Mouse (Mus musculus) brown adipose tissue, adult 24 weeks (tissue): ENCODE data around the gene Rab15. TPM values are rescaled to one million over a fixed set of nuclear protein-coding genes. Genes with fewer than 3 reads are reported as not detected.

Experiments used
- H3K27ac ChIP-seq: fragments of 200-500 bp; replicated peaks from 2 replicates; pipeline ENCODE4 v1.5.1; 2012; ENCODE audit warnings: low read depth, mild to moderate bottlenecking, low read length
- H3K4me1 ChIP-seq: fragments of 200-500 bp; 2 replicates; pipeline ENCODE4 v1.6.1; 2012; ENCODE audit warnings: low read length, mixed read lengths; ENCODE audit not compliant: control insufficient read depth, insufficient read depth, insufficient read length
- H3K4me3 ChIP-seq: fragments of 200-500 bp; 2 replicates; pipeline ENCODE4 v1.5.1; 2012; ENCODE audit warnings: low read depth, mild to moderate bottlenecking, low read length, moderate library complexity; ENCODE audit not compliant: insufficient read depth
- polyA plus RNA-seq: library from polyadenylated mRNA; stranded (reverse); fragments of >200 nt; gene quantifications from 2 replicates; pipeline ENCODE4 v1.2.4, GENCODE M21; 2012; ENCODE audit not compliant: missing spikeins, insufficient read depth, insufficient read length

Gene Rab15
- polyA plus RNA-seq, 1 experiment = not detected

DNA sequence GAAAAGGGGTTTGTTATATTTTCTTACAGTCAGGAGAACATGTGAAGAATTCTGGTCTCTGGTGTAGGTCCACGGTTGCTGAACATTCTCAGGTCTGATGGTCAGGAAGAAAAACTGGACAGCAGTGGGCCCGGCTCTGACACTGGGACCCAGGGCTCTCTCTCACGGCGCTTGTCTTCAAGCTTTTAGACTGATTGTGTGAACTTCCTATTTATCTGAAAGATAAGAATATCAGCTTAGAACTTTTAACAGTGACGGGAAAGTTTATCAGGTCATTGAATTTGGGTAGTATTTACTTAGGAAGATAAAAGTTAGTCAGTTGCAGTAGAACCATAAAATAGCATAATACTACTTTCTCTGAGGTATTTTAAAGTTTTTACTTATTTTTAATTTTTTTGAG is 45.8 kb downstream of the Rab15 start:
- H3K4me3 ChIP-seq = no peak overlapping the region
- H3K27ac ChIP-seq = no peak overlapping the region

GRCm38 (mm10) chr12:76775132-76775531 is 47.6 kb downstream of the Rab15 start:
- no peak overlapping the region for H3K27ac ChIP-seq
- H3K4me3 ChIP-seq = no peak overlapping the region
- peaks cover 6% of the 10 kb centered on the region for H3K4me1 ChIP-seq

More for the DNA sequence above, 45.8 kb downstream of the Rab15 start:
- H3K4me1 ChIP-seq = peaks cover 6% of the 10 kb centered on the region

DNA sequence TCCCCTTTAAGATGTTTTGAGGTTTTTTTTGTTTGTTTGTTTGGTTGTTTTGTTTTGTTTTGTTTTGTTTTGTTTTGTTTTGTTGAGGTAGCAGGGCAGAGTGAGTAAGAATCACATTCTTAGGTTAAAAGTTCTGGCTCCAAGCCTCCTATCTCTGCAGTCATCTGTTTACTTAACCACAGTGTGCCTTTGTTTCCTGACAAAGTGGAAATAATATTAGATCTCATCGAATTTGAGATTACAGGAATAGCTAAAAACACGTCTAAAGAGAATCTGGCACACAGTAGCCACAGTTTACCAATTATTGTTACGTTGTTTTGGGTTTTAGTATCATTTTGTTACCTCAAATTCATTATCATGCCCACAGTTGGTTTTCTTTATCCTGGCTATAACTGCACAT is 48.1 kb downstream of the Rab15 start:
- peaks cover 6% of the 10 kb centered on the region for H3K4me1 ChIP-seq
- H3K27ac ChIP-seq = no peak overlapping the region
- no peak overlapping the region for H3K4me3 ChIP-seq

DNA sequence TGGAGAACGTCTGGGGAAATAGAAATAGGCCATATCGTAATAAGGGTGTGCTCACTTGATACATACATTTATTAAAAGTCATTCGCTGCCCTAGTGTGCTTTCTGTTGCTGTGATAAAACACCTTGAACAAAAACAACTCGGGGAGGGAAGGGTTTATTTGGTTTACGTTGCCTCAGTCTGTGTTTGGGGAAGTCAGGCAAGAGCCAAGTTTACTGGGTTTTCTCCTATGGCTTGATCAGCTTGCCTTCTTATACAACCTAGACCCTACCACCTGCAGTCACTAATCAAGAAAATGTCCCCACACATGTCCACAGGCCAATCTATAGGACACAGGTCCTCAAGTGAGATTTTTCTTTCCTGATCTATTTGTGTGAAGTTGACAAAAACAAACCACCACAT is 51.2 kb downstream of the Rab15 start:
- Histone ChIP-seq H3K4me1 (peaks cover 6% of the 10 kb centered on the region), H3K4me3 (no peak overlapping the region), H3K27ac (no peak overlapping the region)

DNA sequence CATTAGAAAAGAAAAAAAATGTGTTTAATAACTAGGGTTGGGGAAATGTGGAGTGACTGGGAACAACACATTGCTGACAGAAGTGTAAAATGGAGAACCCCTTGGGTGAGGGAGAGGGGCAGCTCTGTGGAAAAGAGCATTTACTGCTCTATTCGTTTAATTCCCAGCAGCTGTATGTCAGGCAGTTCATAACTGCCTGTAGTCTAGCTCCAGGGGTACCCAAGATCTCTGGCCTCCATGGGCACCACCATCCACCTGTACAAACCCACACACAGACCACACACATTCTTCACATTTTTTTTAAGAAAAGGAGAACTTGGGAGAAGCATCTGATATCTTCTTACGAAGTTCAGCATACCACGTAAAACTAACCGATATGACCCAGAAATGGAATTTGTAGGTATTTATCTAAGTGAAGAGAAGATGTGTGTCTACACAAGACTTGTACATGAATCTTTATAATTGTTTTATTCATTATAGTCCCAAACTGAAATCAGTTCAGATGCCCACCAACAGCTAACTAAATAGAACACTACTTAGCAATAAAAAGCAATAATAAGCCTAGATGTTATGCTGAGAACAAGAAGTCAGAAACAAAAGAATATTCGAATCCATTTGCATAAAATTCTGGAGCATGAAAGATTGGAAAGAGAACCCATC is 51.7 kb downstream of the Rab15 start:
- no peak overlapping the region for H3K4me3 ChIP-seq
- H3K4me1 ChIP-seq = peaks cover 10% of the 10 kb centered on the region
- H3K27ac ChIP-seq = no peak overlapping the region

DNA sequence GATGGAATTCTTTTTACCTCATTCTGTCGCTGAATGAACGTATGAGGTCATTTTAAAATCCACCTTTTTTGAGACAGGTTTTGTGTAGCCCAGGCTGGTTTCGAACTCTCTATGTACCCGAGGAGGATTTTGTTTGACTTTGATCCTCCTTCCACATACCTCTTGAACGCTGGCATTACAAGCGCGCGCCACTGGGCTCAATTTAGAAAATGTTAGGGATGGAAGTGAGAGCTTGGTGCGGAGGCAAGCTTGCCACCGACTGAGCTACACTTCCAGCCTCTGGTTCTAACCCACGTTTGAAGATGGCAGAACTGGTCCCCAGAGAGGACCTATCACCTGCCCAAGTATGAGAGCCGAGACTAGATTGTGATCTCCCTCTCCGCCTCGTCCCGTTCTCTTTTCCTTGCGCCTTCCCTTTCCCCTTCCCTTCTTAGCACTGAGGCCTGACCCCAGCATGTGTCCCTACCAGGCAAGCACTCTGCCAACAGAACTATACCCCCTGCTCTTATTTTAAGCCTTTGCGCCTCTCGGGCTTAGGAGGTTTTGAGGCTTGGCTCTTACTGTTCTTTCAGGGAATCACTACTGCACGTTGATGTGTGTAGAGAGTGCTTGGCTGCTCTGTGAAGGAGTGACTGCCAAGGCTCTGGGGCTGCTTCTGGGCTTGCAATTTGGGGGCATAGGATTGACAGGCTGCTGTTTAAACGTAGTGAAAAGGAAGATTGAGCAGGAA is 56.6 kb downstream of the Rab15 start:
- Histone ChIP-seq H3K4me1 (peaks cover 5% of the 10 kb centered on the region; the same call in 1 of the 2 replicates), H3K27ac (peak overlapping the region; percentile 99), H3K4me3 (peak overlapping the region; percentile 99)

DNA sequence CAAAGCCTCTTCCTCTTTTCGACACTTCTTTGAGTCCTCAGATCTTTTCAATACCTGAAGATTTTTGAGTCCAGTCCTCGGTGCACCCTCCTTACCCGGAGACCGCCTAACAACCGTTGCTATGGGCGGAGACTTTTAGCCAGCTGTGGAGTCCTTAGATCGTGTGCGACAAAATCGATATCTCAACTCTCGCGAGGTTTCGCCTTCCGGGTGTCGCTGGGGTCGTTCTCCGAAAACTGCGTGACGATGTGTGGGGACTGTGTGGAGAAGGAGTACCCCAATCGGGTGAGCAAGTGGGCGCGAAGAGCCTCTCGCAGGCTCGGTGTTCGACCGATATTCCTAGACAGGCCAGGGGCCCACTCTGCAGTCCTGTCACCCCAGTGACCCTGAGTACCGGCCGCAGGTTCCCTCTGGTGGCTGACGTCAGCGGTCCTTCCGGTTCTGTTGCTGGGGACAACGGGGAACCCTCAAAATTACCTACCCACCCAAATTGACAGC is 57.3 kb downstream of the Rab15 start, which contains the start of the genes Churc1 and Fntb:
Churc1 (plus strand) TSS at position 185 of the 498 bp plus-strand sequence.
Fntb (plus strand) TSS at position 236 of the 498 bp plus-strand sequence.
- Histone ChIP-seq H3K4me1 (peaks cover 5% of the 10 kb centered on the region; the same call in 1 of the 2 replicates), H3K27ac (peak within 1 kb of the TSS; percentile 99), H3K4me3 (peak within 1 kb of the TSS; percentile 99)

- Histone ChIP-seq H3K4me3 (no peak overlapping the region), H3K4me1 (no peaks in the 10 kb centered on the region), H3K27ac (no peak overlapping the region)
These were observed 69.9 kb downstream of the Rab15 start for GRCm38 (mm10) chr12:76752652-76753318.

- Histone ChIP-seq H3K4me1 (no peaks in the 10 kb centered on the region), H3K4me3 (no peak overlapping the region), H3K27ac (no peak overlapping the region)
These were observed 71.7 kb downstream of the Rab15 start for GRCm38 (mm10) chr12:76750866-76751459.

Other genes with a start within 250 kb of the Rab15 start
- gene Sptb, start 112.4 kb downstream of the Rab15 start, polyA plus RNA-seq = 1.1 and 1.3 TPM in 2 replicates
- 161 and 173 TPM in 2 replicates for gene Churc1, start 57.4 kb downstream of the Rab15 start, polyA plus RNA-seq
- gene Fntb, start 57.3 kb downstream of the Rab15 start, polyA plus RNA-seq = 17.9 and 20.7 TPM in 2 replicates
- not detected in 2 replicates for gene Gpx2, start 27.4 kb downstream of the Rab15 start, polyA plus RNA-seq
- gene Max, start 139.3 kb upstream of the Rab15 start, polyA plus RNA-seq = 42.7 and 44.6 TPM in 2 replicates